Mouse (Mus musculus) embryo, embryonic 10 days (tissue): ENCODE data around the gene Chn2.

Source experiments
- DNase-seq: peaks from one replicate; pipeline ENCODE4 v3.0.0-alpha.2; 2015; ENCODE audit warnings: low spot score

The Chn2 gene

DNA sequence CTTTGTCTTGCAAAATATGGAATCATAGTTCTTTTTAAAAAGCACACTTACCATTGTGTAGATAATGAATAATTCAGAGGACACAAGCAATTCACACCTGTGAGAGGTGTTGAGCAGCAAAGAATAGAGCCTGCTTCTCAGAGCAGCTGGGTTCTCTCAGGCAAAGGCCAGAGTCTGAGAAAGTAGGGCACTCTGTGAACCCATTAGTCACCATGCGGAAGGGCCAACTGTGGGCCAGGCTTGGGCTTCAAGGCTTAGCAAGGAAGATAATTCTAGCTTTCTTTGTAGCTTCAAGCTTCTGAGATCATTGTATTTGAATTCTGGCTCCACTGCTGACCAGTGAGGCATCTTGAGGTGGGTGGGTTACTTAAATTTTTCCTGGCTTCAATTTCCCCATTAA is 2.8 kb downstream of the Chn2 start:
- DNase-seq: no peak

DNA sequence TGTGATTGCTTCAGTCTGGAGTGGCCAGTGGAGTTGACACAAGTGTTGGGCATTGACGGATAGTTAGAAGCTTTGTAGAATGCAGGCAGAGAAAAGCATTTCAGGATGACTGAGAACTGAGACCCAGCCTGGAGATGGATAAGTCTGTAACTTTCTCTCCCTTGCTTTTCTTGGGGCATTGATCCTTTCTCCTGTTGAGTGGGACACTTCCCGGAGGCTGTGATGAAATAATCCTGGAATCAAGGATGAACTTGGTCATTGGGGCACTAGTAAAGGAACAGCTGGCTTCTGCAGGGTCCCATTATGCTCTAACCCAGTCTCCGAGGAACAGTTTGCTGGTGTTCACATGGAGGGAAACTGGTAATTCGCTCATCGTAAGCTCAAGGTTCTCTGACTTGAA is 4.2 kb downstream of the Chn2 start:
- DNase-seq: no peak

DNA sequence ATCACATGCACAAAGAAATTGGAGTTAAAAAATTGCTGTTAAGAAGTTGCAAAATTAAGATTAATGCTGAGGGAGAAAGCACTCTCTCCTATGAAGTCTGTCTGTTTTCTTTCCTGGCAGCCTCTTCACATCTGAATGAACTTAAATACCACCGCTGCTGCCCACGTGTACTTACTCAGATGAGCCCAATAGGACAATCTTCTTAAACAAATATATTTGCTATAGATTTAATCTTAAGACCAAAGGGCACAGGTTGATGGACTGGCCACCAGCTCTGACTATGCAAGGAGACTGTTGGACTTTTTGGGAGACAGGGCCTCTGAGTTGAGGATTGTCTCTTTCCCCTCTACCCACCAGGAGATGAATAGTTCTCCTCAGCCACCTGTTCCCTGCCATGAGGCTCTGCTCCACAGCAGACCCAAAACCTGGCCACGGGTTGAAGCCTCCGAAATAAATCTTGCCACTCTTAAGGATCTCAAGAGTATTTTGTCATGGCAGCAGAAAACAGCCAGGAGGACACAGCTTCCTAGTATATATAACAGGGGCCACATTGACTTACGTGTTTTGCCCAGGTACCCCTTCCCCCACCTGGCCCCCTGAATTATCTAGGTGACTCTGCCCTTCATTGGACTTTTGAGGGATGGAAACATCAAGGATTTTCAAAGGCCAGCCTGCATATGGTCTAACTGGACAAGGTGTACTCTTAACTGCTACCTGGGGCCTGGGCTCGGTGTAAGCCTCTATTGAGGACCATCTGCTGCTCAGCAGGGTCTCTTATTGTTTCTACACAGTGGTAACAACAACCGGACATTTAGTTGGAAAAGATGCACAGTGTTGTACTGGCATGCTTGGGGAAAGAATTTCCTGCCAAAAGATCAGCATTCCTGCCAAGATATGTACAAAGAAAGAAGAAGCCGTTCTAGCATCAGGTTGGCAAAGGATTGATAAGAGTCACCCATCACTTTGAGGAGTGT is 6.7 kb downstream of the Chn2 start:
- no peak for DNase-seq

DNA sequence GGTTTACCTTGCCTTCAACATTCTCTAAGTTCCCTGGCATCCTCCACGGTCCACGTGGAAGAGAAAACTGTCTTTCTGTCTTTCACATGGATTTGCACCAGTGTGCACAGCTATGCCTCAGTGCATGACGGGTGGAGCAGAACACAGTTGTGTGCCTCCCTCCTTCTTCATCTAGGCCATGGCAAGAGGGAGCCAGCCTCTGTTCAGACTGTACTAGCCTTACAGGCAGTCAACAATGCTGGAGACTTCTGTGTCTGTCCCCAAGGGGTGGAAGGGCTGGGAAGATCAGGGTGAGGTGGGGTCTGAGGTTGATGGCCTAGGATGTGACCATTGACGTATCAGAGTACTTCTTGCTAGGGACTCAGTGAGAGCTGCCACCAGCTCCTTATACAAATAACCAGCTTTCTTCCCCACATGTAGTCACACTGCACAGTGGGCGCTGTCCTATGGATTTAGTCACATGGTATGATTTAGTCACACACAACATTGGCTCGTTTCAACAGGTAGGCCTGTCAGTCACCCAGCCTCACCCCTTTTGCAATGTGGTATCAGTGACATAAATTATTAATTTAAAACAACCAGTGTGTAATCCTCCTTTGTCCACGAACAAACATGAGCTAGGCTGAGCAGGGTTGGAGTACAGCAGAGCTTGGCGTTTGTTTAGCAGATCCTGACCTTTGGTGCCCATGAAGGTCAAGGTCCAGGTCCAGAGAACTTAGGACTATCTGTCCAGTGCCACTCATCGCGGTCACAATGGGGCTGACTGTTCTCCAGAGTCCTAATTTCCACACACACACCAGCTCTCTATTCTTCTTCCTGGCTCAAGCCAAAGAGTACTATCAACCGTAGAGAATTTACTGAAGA is 7.8 kb downstream of the Chn2 start:
- DNase-seq: no peak

DNA sequence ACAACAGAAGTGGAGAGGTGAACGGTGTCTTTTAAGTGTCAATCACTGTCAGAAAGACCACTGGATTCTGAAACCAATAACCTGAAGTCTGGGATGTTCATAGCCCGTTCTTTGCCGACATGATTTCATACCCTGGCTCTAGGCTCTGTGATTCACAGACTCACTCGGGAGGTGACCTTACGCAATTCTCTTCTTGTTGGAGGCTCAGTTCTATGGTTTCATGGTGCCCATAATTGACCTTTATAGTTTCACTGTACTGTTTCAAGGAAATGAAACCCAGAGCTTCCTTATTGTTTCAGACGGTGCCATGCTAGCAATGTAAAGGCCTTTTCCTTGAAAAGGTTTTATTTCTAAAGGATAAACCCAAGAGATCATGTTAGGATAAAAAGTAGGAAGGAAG is 9.4 kb downstream of the Chn2 start:
- no peak for DNase-seq

DNA sequence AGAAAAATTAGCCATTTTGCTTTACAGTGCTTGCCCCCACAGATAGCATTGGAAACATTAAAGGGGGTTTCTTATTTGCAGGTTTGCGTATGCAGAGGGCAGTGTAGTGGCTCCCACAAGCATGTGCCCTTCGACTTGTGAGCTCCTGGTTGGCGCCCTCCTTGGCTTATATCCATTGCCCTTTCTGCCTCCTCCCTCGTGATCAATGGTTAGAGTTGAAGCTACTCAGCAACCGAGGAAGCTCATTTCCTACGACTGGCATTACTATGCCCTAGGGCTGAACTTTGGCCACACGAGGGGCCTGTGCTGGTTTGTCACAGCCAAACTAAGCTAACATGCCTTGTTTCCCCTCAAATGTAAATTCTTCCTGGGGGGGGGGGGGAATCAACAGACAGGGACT is 11.8 kb downstream of the Chn2 start:
- no peak for DNase-seq

DNA sequence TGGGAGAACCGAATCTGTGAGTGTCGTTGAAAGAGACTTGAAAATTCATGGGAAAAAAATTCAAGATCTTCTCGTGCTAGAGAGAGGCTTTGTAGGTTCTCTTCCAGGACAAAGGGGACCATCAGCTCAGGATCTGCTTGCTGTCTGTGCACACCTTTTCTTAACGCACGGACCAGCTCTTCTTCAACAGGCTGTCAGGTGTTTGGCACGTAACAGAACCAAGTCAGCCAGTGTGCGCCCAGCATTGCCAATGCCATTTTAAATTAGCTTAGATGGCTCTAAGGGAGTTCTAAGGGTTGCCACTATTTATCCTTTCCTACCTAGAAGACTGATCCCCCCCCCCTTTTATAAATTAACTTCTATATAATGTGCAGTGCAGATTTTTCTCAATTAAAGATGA is 12.8 kb downstream of the Chn2 start:
- DNase-seq: no peak

DNA sequence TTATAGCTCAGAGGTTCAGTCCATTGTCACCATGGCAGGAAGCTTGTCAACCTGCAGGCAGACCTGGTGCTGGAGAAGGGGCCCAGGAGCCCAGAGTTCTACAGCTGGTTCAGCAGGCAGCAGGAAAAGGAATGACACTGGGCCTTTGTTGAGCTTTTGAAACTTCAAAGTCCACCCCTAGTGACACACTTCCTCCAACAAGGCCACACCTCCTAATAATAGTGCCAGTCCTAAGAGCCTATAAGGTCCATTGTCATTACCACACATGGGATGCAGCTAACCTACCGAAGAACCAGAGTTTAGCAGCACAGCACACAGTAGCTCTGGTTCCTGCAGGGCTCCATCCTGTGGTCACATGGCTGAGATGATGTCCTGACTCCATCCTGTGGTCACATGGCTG is 13.3 kb downstream of the Chn2 start:
- DNase-seq: no peak

DNA sequence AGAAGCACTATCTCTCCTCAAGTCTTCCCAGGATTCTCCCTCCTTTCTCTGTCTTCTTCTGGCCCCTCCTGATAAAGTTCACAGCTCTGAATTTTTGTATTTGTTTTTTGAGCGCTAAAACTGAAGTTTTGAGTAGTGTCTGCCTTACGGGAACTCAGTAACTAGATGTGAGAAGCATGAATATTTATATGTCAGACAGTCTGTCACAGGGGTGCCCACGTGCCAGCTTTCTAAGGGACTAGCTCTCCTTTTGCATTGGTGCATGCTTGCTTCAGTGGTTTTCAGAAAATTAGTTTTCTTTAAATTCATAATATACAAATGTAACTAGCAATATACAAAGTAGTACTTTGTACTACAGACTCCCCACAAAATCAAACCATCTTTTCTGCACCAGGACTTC is 14.0 kb downstream of the Chn2 start:
- no peak for DNase-seq

DNA sequence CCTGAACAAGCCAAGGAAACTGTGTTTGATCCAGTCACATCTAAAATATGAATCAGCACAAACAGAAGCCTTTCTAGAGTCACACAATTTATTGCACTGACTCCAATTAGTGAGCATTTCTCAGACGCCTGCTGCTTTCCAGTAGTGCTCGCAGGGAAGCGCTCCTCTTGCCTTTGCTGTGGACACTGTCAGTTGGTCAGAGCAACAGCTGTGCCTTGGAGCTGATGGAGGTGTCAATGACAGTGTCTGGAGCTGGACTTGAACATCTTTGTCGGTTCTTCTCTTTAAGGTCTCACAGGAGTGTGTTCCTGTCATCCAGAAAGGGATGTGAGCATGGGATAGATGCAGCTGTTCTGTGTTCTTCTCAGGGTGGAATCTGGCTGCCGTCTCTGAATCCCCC is 16.0 kb downstream of the Chn2 start:
- no peak for DNase-seq

DNA sequence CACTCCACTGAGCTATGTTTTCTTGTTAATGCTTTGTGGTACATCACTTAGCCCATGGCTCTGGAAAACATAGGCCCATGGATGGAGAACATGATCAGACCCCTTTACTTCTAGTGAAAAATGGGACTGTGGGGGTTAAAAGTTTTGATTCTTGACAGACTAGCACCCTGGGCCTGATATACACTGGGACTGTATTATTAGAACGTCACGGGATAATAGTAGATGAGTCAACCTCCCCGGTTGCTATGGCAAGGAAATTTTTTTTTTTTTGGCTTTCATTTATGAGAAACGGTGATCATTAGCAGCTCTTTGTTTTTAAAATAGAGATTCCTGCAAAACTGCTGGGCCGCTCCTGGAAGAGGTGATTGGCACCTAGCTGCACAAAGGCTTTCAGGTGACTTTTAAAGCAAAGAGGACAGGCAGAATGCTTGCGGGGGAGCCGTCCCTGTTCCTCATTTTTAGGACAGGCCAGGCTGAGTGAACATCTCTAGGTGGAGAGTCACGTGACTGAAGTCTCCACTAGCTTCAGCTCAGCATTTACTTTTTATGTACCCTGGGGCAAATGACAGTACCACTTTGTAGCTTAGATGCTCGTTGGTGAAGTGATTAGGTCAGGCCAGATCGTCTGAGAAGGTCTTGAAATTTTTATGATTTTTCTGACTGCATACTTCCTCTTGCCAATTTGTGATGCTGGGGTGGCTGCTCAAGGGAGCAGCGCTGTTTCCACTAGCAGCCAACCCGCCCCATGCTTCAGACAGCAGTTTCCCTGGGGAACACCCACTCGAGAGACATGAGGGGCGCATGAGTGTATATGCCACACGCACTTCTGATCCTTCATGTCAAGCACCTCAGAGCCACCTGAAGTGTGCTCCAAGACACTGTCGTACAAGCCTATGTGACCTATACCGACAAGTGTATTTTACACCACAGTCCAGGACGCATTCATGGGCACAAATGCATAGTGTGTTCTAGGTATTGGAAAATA is 17.5 kb downstream of the Chn2 start:
- DNase-seq: no peak

DNA sequence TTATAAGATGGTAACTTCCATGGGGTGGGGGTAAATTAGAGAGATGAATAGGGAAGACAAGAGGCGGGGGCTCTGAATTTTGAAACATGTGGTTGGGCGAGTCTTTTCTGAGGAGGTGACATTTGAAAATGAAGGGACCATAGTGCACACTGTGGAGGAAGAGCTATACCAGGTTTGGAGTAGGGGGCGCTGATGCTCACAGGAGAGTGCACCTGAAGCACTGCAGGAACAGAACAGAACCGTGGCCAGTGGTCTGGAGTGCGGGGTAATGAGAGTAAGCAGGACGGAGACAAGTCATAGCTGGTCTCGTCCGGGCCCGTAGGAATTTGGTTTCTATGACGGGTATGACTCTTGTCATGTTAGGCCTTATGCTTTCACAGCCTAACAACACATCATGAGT is 18.3 kb downstream of the Chn2 start:
- DNase-seq: no peak

DNA sequence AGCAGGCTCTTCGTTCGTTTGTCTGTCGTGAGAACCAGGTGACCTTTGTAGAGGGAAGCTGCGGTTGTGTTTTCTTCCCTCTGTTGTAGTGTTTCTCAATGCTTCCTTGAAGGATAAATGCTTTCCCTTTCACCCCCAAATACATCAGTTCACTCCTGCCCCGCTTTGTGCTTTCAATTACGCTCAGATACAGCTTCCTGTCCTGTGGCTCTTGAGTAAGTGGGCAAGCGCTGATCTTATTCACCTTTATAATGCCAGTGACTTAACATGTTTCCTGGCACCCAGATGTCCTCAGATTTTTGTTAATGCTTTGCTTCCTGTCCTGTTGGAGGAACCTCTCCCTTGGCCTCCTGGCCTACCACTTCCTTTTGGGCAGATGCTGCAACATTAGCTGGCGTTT is 19.5 kb downstream of the Chn2 start:
- DNase-seq: no peak

DNA sequence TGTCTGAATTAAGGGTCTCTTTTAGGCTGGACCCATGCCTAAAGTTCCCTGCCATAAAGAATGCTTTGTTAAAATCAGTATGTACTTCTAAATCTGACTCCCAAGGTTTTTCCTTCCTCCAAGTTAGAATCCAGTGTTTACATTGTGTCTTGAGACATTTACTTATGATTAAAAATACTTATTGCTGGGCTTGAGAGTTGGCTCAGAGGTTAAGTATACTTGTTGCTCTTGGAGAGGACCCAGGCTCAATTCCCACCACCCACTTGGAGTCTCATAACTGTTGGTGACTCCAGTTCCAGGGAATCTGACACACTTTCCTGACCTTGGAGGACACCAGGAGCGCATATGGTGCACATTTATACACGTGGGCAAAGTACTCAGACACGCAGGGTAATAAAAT is 20.9 kb downstream of the Chn2 start:
- DNase-seq: no peak

DNA sequence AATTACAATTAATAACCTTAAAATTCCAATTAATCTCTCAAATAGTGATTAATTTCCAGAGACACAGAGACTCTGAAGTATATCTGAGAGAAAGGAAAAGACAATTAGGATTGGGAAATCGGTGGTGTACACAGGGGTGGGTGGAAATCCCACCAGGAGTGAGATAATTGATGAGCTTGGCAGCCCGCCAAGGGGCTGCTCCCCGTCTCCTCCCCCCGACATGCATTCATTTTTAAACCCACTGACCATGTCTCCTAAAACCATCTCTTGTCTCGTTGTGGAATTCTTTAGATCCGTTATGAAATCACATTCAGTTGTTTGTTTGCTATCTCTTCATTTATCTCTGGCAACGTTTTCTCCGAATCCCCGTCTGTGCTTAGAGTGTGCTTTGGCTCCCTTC is 22.0 kb downstream of the Chn2 start:
- no peak for DNase-seq

DNA sequence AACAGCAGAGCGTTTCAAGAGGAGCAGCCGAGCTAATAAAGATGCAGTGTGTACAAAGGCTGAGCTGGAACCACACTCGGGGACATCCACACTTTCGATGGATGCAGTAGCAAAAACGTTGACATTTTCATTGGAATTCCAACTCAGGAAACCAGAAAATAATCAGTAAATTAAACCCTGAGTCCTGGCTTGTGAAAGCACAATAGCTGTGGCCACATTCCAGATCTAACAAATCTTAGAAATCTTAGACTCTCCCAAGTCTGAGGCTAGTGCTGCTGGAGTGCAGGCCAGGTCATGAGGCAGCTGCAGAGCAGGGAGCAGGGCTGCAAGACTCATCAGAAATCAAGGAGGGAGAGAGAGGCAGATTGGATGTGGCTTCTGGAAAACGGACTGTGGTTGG is 24.5 kb downstream of the Chn2 start:
- no peak for DNase-seq

DNA sequence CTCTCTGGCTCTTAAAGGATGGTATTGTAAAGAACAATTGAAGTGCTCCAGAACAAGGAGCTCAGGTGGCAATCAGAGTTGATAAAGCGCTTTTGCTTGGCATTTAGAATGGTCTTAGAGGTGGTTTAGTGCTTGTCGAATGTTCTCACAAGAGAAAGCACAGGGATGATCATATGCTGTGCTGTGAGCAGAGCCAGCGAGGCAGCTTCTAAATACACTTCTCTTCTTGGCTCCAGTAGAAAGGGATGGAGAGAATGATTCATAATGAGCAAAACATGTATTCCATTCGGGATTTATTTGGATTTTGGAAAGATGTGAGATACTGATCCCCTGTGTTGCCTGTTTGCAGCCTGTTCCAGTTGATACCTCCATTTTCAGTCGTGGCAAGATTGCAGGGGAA is 28.0 kb downstream of the Chn2 start:
- DNase-seq: no peak

DNA sequence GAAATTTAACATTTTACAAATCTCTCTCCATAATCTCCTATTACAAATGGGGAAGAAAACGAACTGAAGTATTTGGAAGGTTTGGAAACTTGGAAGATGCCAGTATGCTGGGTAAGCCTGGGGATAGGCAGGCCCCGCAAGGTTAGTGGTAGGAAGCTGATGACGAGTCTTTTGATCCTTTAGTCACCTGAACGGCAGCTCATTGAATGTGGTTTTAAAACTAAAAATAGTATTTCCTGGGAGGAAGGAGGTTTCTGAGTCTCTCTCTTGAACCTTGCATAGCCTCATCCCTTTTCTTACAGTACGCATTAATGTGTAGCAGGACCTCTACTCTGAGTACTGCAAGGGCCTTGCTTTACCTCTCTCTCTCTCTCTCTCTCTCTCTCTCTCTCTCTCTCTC is 29.5 kb downstream of the Chn2 start:
- DNase-seq: no peak

DNA sequence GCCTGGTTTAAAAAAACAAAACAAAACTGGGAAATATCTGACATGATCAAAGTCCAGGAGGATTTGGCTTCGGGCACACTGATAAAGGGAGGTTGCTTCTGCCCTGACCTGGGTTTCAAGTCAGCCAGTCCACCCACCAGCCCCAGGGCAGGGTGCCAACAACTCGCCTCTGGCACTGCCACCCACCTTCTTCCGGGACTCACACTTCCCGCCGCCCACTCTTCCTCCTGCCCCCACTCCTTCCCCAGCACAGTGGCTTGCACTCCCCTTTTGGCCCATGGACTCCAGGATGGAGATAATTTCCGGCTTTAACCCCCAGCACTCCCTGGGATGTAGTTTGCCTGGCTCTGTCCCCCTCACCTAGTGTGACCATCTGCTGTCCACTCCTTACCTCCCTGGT is 31.4 kb downstream of the Chn2 start:
- DNase-seq: no peak

DNA sequence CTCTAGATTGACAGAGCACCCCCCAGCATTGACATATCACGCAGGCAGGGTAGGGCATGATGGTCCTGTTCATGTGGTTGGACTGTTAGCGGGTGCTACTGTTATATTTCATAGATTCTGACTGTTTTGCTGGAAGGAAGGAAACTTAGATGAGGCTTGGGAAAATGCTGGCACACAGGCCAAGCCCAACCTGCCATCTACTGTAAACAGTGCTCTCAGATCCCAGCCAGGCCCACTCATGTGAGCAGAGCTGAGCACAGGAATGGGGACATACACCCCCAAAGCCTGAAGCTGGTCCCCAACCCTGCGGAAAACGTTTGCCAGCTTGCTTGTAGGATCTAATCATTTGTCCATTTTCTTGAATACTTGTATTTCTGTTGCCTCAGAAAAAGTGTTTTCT is 32.1 kb downstream of the Chn2 start:
- DNase-seq: no peak

DNA sequence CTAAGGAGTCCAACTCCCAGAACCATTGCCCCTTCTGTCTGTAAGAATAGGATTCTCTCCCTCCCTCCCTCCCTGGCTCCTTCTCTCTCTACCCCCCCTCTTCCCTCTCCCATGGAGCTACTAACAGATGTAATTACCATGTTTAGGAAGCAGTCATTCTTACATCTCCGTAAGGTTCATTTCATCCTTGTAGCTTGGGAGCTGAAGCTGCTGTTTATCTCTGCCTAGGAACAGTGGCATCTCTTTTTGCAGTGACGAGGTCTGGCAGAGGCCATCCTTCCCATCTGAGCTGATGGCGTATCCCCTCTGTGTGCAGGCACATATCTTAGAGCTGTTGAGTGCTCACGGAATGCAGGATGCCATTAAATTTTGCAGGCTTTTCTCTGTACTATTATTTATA is 35.1 kb downstream of the Chn2 start:
- no peak for DNase-seq

DNA sequence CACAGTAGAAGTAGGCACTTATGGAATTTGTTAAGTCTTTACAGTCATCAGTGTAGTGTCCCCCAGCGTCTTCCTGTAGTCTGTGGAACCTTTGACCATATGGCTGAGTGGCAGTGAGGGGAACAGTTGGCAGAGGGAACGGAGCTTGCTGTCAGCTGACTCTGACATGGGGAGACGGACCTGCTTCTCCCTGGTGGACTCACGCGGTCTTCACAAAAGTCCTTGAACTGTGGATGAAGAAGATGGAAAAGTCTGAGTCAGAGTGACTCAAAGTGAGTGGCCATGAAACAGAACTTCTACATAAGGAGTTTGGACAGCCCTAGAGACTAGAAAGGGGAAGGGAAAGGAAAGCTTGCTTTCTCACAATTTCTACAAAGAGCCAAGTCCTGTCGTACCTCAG is 36.1 kb downstream of the Chn2 start:
- no peak for DNase-seq
